ENCODE assay signal across 18 mouse cellular contexts in genomic region chr19:8594518-8594917, GRCm38 (mm10). TPM values are rescaled to one million over a fixed set of nuclear protein-coding genes. Genes with fewer than 3 reads are reported as not detected.
DNase-seq lines count a peak whose midpoint lies in the region; ATAC-seq and TF ChIP-seq lines count a peak whose summit lies in the region.
"Had no signal": no experiment of that assay in that cellular context is flagged by ENCODE, and none has a peak within 500 bp of the region (broad histone marks: within the 10 kb centered on the region; RNA-seq: fewer than 3 reads in every experiment).

No protein-coding gene starts in this region.

- peak overlapping the region; percentile 27 for H3K4me2 ChIP-seq in kidney, embryonic 15.5 days
- H3K4me2 ChIP-seq in forebrain, postnatal 0 days (ENCODE audit: low read depth): no peak overlapping the region

- H3K9ac ChIP-seq in kidney, embryonic 15.5 days: no peak overlapping the region
- H3K9ac ChIP-seq in forebrain, postnatal 0 days: no peak overlapping the region

- intact Hi-C loops in heart, postnatal 25 days (cut with DNase I): no loop called here

- DNase-seq in kidney, adult 11 months: no peak
- DNase-seq in thymus, postnatal 4 days: peak; percentile 28
- no peak for DNase-seq in thymus, adult 2 months
- DNase-seq in forebrain, postnatal 0 days: no peak
- DNase-seq in yolk sac, embryonic 10.5 days (ENCODE audit: low spot score): peak; percentile 84
- no peak for DNase-seq in urinary bladder, postnatal 4 days (ENCODE audit: low spot score in 2 of 2)
- DNase-seq in heart, postnatal 25 days (ENCODE audit: low spot score): no peak
- DNase-seq: adrenal gland, postnatal 14 days; cerebellum, postnatal 14 days; heart, adult 2 months; spleen, adult 18-20 months had no signal

- no peak for TF ChIP-seq CTCF in thymus, adult 2 months (IDR thresholded peaks at IDR 0.05; ENCODE audit: borderline replicate concordance, control insufficient read depth, extremely low read depth, insufficient read depth, low read length, poor library complexity)
- no peak for TF ChIP-seq CTCF in forebrain, postnatal 0 days (IDR thresholded peaks at IDR 0.05; ENCODE audit: low read depth)

- no peak for TF ChIP-seq POLR2A in thymus, adult 2 months (IDR thresholded peaks at IDR 0.05; ENCODE audit: control insufficient read depth, extremely low read depth, insufficient read depth, low read length, poor library complexity)

- H3K4me1 ChIP-seq in kidney, embryonic 15.5 days: peaks cover 51% of the 10 kb centered on the region
- peaks cover 34% of the 10 kb centered on the region for H3K4me1 ChIP-seq in thymus, adult 2 months (replicated peaks; ENCODE audit: control insufficient read depth, insufficient read depth, low read length)
- H3K4me1 ChIP-seq in forebrain, postnatal 0 days (ENCODE audit: insufficient read depth): no peaks in the 10 kb centered on the region

- H3K36me3 ChIP-seq in kidney, embryonic 15.5 days: no peaks in the 10 kb centered on the region
- H3K36me3 ChIP-seq in thymus, adult 2 months (ENCODE audit: control insufficient read depth, insufficient read depth, low read length): no peaks in the 10 kb centered on the region
- H3K36me3 ChIP-seq in forebrain, postnatal 0 days (ENCODE audit: insufficient read depth): no peaks in the 10 kb centered on the region

- no peaks in the 10 kb centered on the region for H3K27me3 ChIP-seq in kidney, embryonic 15.5 days
- no peaks in the 10 kb centered on the region for H3K27me3 ChIP-seq in thymus, adult 2 months (ENCODE audit: control insufficient read depth, insufficient read depth, low read length)
- no peaks in the 10 kb centered on the region for H3K27me3 ChIP-seq in forebrain, postnatal 0 days (ENCODE audit: insufficient read depth, low read length)
- H3K27me3 ChIP-seq: CH12.LX had no signal

- no peak for ATAC-seq in kidney, embryonic 15.5 days (replicated peaks; ENCODE audit: low FRiP score)
- peak; percentile 53; the same call in 1 of the 2 replicates for ATAC-seq in forebrain, postnatal 0 days
- ATAC-seq: Patski had no signal

- no peak overlapping the region for H3K27ac ChIP-seq in kidney, embryonic 15.5 days
- H3K27ac ChIP-seq in thymus, adult 2 months (ENCODE audit: control insufficient read depth, insufficient read depth, low read length): no peak overlapping the region
- H3K27ac ChIP-seq in forebrain, postnatal 0 days (ENCODE audit: low read depth, low read length): no peak overlapping the region
- H3K27ac ChIP-seq: heart, adult 2 months had no signal

- 3% methylated on average over 1 of the region's 1 CpGs for WGBS in kidney, embryonic 15.5 days
- WGBS in thymus, adult 2 months: 53% methylated on average over 1 of the region's 1 CpGs
- WGBS in forebrain, postnatal 0 days: 0% methylated on average over 1 of the region's 1 CpGs

- H3K9me3 ChIP-seq in kidney, embryonic 15.5 days (replicated peaks): no peaks in the 10 kb centered on the region
- no peaks in the 10 kb centered on the region for H3K9me3 ChIP-seq in forebrain, postnatal 0 days (ENCODE audit: low read length)

- no peak overlapping the region for H3K4me3 ChIP-seq in kidney, embryonic 15.5 days (replicated peaks)
- H3K4me3 ChIP-seq in thymus, adult 2 months (ENCODE audit: control insufficient read depth, insufficient read depth, low read length): no peak overlapping the region
- no peak overlapping the region for H3K4me3 ChIP-seq in forebrain, postnatal 0 days (ENCODE audit: low read depth, low read length)
- H3K4me3 ChIP-seq: heart, adult 2 months; myocyte had no signal

RNA-seq across cellular contexts. Expression of gene Slc22a8, which starts 3.5 kb away (rescaled TPM):
- polyA plus RNA-seq in kidney, embryonic 15.5 days (2015; fragmentation: Nextera tagmentation; extraction: Ambion mirVana): 6.8 and 8.3 TPM in 2 replicates
- 0.10 and 0.38 TPM in 2 replicates for polyA plus RNA-seq in thymus, adult 2 months (2012; rRNA removed)
- 9.1 and 13.1 TPM in 2 replicates for total RNA-seq in forebrain, postnatal 0 days (2014; rRNA removed)
- polyA plus RNA-seq in forebrain, postnatal 0 days (2015; fragmentation: Nextera tagmentation; extraction: Ambion mirVana): 16.6 and 19.0 TPM in 2 replicates
- total RNA-seq in heart, postnatal 25 days (2021): not detected
- total RNA-seq: CH12.LX; gastrocnemius, adult 18-20 months; heart, adult 2 months; hematopoietic stem cell, adult 5-6 weeks; liver, adult 2 months had no signal
- polyA plus RNA-seq: myocyte, Patski had no signal

RNA-seq across cellular contexts. Expression of gene Slc22a6, which starts 23.3 kb away (rescaled TPM):
- 21.6 and 26.5 TPM in 2 replicates for polyA plus RNA-seq in kidney, embryonic 15.5 days (2015; fragmentation: Nextera tagmentation; extraction: Ambion mirVana)
- polyA plus RNA-seq in thymus, adult 2 months (2012; rRNA removed): 0.16 TPM in 1 of 2 replicates, not detected in the other
- 11.5 and 19.0 TPM in 2 replicates for total RNA-seq in forebrain, postnatal 0 days (2014; rRNA removed)
- 13.2 and 15.5 TPM in 2 replicates for polyA plus RNA-seq in forebrain, postnatal 0 days (2015; fragmentation: Nextera tagmentation; extraction: Ambion mirVana)
- not detected for total RNA-seq in heart, postnatal 25 days (2021)
- total RNA-seq: adrenal gland, postnatal 14 days; CH12.LX; gastrocnemius, adult 18-20 months; heart, adult 2 months; hematopoietic stem cell, adult 5-6 weeks; liver, adult 2 months had no signal
- polyA plus RNA-seq: heart, adult 2 months; liver, adult 2 months; myocyte; Patski had no signal

Comparison
In these comparisons a context has a peak if more than half of its experiments do, and no peak if none do; other contexts are left out.
1. DNase-seq: peak in thymus, postnatal 4 days (single experiment) and yolk sac, embryonic 10.5 days (single experiment); none in kidney, adult 11 months (single experiment), thymus, adult 2 months (single experiment), forebrain, postnatal 0 days (single experiment), urinary bladder, postnatal 4 days (0 of 2) and heart, postnatal 25 days (single experiment).
2. RNA of gene Slc22a6, which starts 23.3 kb away (polyA plus RNA-seq): 21.6 to 26.5 TPM in kidney, embryonic 15.5 days and 13.2 to 15.5 TPM in forebrain, postnatal 0 days; 0.16 TPM in thymus, adult 2 months; every median in the first group is over 10 times any median in the second.